Mouse (Mus musculus): Measurements from ENCODE around the gene Frmd4b. TPM values are rescaled to one million over a fixed set of nuclear protein-coding genes. Genes with fewer than 3 reads are reported as not detected.

Gene Frmd4b
- polyA plus RNA-seq, 1 experiment = 14.3 TPM

GRCm38 (mm10) chr6:97286332-97286731 lies 331.0 kb downstream of the Frmd4b start:
- Histone ChIP-seq H3K4me1 (ENCODE audit: control insufficient read depth, insufficient read depth, insufficient read length) (no peaks in the 10 kb centered on the region), H3K27ac (ENCODE audit: insufficient read depth, low read length) (no peak overlapping the region), H3K4me3 (ENCODE audit: extremely low read depth, insufficient read depth, insufficient read length) (no peak overlapping the region), H3K36me3 (ENCODE audit: control insufficient read depth, insufficient read depth, low read length) (no peaks in the 10 kb centered on the region), H3K27me3 (ENCODE audit: control insufficient read depth, insufficient read depth, low read length) (no peaks in the 10 kb centered on the region)
- WGBS = 94% methylated on average over 5 of the region's 5 CpGs
- no peak for DNase-seq (ENCODE audit: low read depth in 1 of 2, low spot score in 2 of 2)
- TF ChIP-seq POLR2A (IDR thresholded peaks at IDR 0.05; ENCODE audit: low read depth, low read length) = no peak
- no peak for TF ChIP-seq CTCF (IDR thresholded peaks at IDR 0.05; ENCODE audit: extremely low read depth, insufficient read depth, insufficient read length, insufficient replicate concordance)

GRCm38 (mm10) chr6:97283676-97284075 lies 333.7 kb downstream of the Frmd4b start:
- Histone ChIP-seq H3K4me3 (ENCODE audit: extremely low read depth, insufficient read depth, insufficient read length) (no peak overlapping the region), H3K36me3 (ENCODE audit: control insufficient read depth, insufficient read depth, low read length) (no peaks in the 10 kb centered on the region), H3K4me1 (ENCODE audit: control insufficient read depth, insufficient read depth, insufficient read length) (no peaks in the 10 kb centered on the region), H3K27me3 (ENCODE audit: control insufficient read depth, insufficient read depth, low read length) (no peaks in the 10 kb centered on the region), H3K27ac (ENCODE audit: insufficient read depth, low read length) (no peak overlapping the region)
- TF ChIP-seq POLR2A (IDR thresholded peaks at IDR 0.05; ENCODE audit: low read depth, low read length) = no peak
- no peak for TF ChIP-seq CTCF (IDR thresholded peaks at IDR 0.05; ENCODE audit: extremely low read depth, insufficient read depth, insufficient read length, insufficient replicate concordance)
- WGBS = 85% methylated on average over 1 of the region's 1 CpGs
- DNase-seq (ENCODE audit: low read depth in 1 of 2, low spot score in 2 of 2) = no peak

- no peak for TF ChIP-seq CTCF (IDR thresholded peaks at IDR 0.05; ENCODE audit: extremely low read depth, insufficient read depth, insufficient read length, insufficient replicate concordance)
- TF ChIP-seq POLR2A (IDR thresholded peaks at IDR 0.05; ENCODE audit: low read depth, low read length) = no peak
- Histone ChIP-seq H3K27ac (ENCODE audit: insufficient read depth, low read length) (no peak overlapping the region), H3K4me3 (ENCODE audit: extremely low read depth, insufficient read depth, insufficient read length) (no peak overlapping the region), H3K36me3 (ENCODE audit: control insufficient read depth, insufficient read depth, low read length) (no peaks in the 10 kb centered on the region), H3K4me1 (ENCODE audit: control insufficient read depth, insufficient read depth, insufficient read length) (peaks cover 7% of the 10 kb centered on the region; the same call in 1 of the 2 replicates), H3K27me3 (ENCODE audit: control insufficient read depth, insufficient read depth, low read length) (no peaks in the 10 kb centered on the region)
- DNase-seq (ENCODE audit: low read depth in 1 of 2, low spot score in 2 of 2) = no peak
- 85% methylated on average over 6 of the region's 6 CpGs for WGBS
Measured at GRCm38 (mm10) chr6:97278878-97279277, 338.5 kb downstream of the Frmd4b start.

- 11% methylated on average over 19 of the region's 19 CpGs for WGBS
- Histone ChIP-seq H3K36me3 (ENCODE audit: control insufficient read depth, insufficient read depth, low read length) (no peaks in the 10 kb centered on the region), H3K27me3 (ENCODE audit: control insufficient read depth, insufficient read depth, low read length) (no peaks in the 10 kb centered on the region), H3K4me1 (ENCODE audit: control insufficient read depth, insufficient read depth, insufficient read length) (peaks cover 7% of the 10 kb centered on the region; the same call in 1 of the 2 replicates), H3K4me3 (ENCODE audit: extremely low read depth, insufficient read depth, insufficient read length) (peak overlapping the region; percentile 18; the same call in 1 of the 2 replicates), H3K27ac (ENCODE audit: insufficient read depth, low read length) (no peak overlapping the region)
- TF ChIP-seq POLR2A (IDR thresholded peaks at IDR 0.05; ENCODE audit: low read depth, low read length) = no peak
- TF ChIP-seq CTCF (IDR thresholded peaks at IDR 0.05; ENCODE audit: extremely low read depth, insufficient read depth, insufficient read length, insufficient replicate concordance) = peak; percentile 64; the same call in 1 of the 2 replicates
- DNase-seq (ENCODE audit: low read depth in 1 of 2, low spot score in 2 of 2) = peak; percentile 14 to 56
Measured at GRCm38 (mm10) chr6:97278014-97278787, 339.1 kb downstream of the Frmd4b start.

- Histone ChIP-seq H3K36me3 (ENCODE audit: control insufficient read depth, insufficient read depth, low read length) (no peaks in the 10 kb centered on the region), H3K27ac (ENCODE audit: insufficient read depth, low read length) (no peak overlapping the region), H3K27me3 (ENCODE audit: control insufficient read depth, insufficient read depth, low read length) (no peaks in the 10 kb centered on the region), H3K4me1 (ENCODE audit: control insufficient read depth, insufficient read depth, insufficient read length) (peaks cover 7% of the 10 kb centered on the region; the same call in 1 of the 2 replicates), H3K4me3 (ENCODE audit: extremely low read depth, insufficient read depth, insufficient read length) (no peak overlapping the region)
- TF ChIP-seq POLR2A (IDR thresholded peaks at IDR 0.05; ENCODE audit: low read depth, low read length) (no peak), CTCF (IDR thresholded peaks at IDR 0.05; ENCODE audit: extremely low read depth, insufficient read depth, insufficient read length, insufficient replicate concordance) (no peak)
- no peak for DNase-seq (ENCODE audit: low read depth in 1 of 2, low spot score in 2 of 2)
- 45% methylated on average over 5 of the region's 5 CpGs for WGBS
Measured at GRCm38 (mm10) chr6:97276890-97277497, 340.3 kb downstream of the Frmd4b start.

- no peak for DNase-seq (ENCODE audit: low read depth in 1 of 2, low spot score in 2 of 2)
- no peak overlapping the region for H3K4me3 ChIP-seq (ENCODE audit: extremely low read depth, insufficient read depth, insufficient read length)
- no peak for TF ChIP-seq CTCF (IDR thresholded peaks at IDR 0.05; ENCODE audit: extremely low read depth, insufficient read depth, insufficient read length, insufficient replicate concordance)
- no peaks in the 10 kb centered on the region for H3K36me3 ChIP-seq (ENCODE audit: control insufficient read depth, insufficient read depth, low read length)
- peaks cover 7% of the 10 kb centered on the region; the same call in 1 of the 2 replicates for H3K4me1 ChIP-seq (ENCODE audit: control insufficient read depth, insufficient read depth, insufficient read length)
- no peak overlapping the region for H3K27ac ChIP-seq (ENCODE audit: insufficient read depth, low read length)
- no peaks in the 10 kb centered on the region for H3K27me3 ChIP-seq (ENCODE audit: control insufficient read depth, insufficient read depth, low read length)
- WGBS = 76% methylated on average over 4 of the region's 4 CpGs
Measured at GRCm38 (mm10) chr6:97276366-97276765, 341.0 kb downstream of the Frmd4b start.

- WGBS = 63% methylated on average over 4 of the region's 4 CpGs
Measured at GRCm38 (mm10) chr6:97275760-97276159, 341.6 kb downstream of the Frmd4b start.

More at GRCm38 (mm10) chr6:97275760-97276159, 341.6 kb downstream of the Frmd4b start:
- no peaks in the 10 kb centered on the region for H3K27me3 ChIP-seq (ENCODE audit: control insufficient read depth, insufficient read depth, low read length)
- H3K36me3 ChIP-seq (ENCODE audit: control insufficient read depth, insufficient read depth, low read length) = no peaks in the 10 kb centered on the region
- DNase-seq (ENCODE audit: low read depth in 1 of 2, low spot score in 2 of 2) = no peak
- peaks cover 7% of the 10 kb centered on the region; the same call in 1 of the 2 replicates for H3K4me1 ChIP-seq (ENCODE audit: control insufficient read depth, insufficient read depth, insufficient read length)
- H3K27ac ChIP-seq (ENCODE audit: insufficient read depth, low read length) = no peak overlapping the region
- TF ChIP-seq POLR2A (IDR thresholded peaks at IDR 0.05; ENCODE audit: low read depth, low read length) (no peak), CTCF (IDR thresholded peaks at IDR 0.05; ENCODE audit: extremely low read depth, insufficient read depth, insufficient read length, insufficient replicate concordance) (no peak)
- H3K4me3 ChIP-seq (ENCODE audit: extremely low read depth, insufficient read depth, insufficient read length) = no peak overlapping the region
